Mouse (Mus musculus) intestine, embryonic 14.5 days (tissue): ENCODE results near the gene Cyfip2. TPM values are rescaled to one million over a fixed set of nuclear protein-coding genes. Genes with fewer than 3 reads are reported as not detected.

Experiments
- ATAC-seq: fragments of 200-750 bp; cut with Nextera tagmentation; replicated peaks from 2 replicates; pipeline ENCODE4 v1.8.0; 2017; ENCODE audit warnings: low read depth, moderate number of reproducible peaks, moderate TSS enrichment, moderate library complexity; ENCODE audit not compliant: low FRiP score, low TSS enrichment
- DNase-seq: peaks from one replicate; pipeline ENCODE4 v3.0.0-alpha.2; 2018; ENCODE audit warnings: low spot score
- H3K27ac ChIP-seq: fragments of 300-500 bp; sonication (generic); 2 replicates; pipeline ENCODE4 v1.5.1; 2014; ENCODE audit warnings: low read depth, mild to moderate bottlenecking, control low read depth
- H3K27me3 ChIP-seq: fragments of 300-500 bp; sonication (generic); replicated peaks from 2 replicates; pipeline ENCODE4 v1.6.1; 2014; ENCODE audit warnings: low read length, control low read depth; ENCODE audit not compliant: control insufficient read depth, insufficient read depth
- H3K36me3 ChIP-seq: fragments of 300-500 bp; sonication (generic); 2 replicates; pipeline ENCODE4 v1.6.1; 2014; ENCODE audit warnings: low read length, control low read depth; ENCODE audit not compliant: control insufficient read depth, insufficient read depth
- H3K4me1 ChIP-seq: fragments of 300-500 bp; sonication (generic); replicated peaks from 2 replicates; pipeline ENCODE4 v1.6.1; 2014; ENCODE audit warnings: low read length, control low read depth, mixed read lengths; ENCODE audit not compliant: control insufficient read depth, insufficient read depth
- H3K4me2 ChIP-seq: fragments of 300-500 bp; sonication (generic); 2 replicates; pipeline ENCODE4 v1.6.1; 2014; ENCODE audit warnings: low read length
- H3K4me3 ChIP-seq: fragments of 300-500 bp; sonication (generic); 2 replicates; pipeline ENCODE4 v1.5.1; 2014; ENCODE audit warnings: low read depth, low read length, control low read depth, mixed read lengths
- H3K9ac ChIP-seq: fragments of 300-500 bp; sonication (generic); 2 replicates; pipeline ENCODE4 v1.6.1; 2014; ENCODE audit warnings: mild to moderate bottlenecking, low read length
- H3K9me3 ChIP-seq: fragments of 300-500 bp; sonication (generic); 2 replicates; pipeline ENCODE4 v1.6.1; 2016; ENCODE audit warnings: low read length, control low read depth; ENCODE audit not compliant: control insufficient read depth
- WGBS: fragments of 180-500 bp; shearing (Covaris S2); extraction: QIAGEN DNeasy Blood & Tissue Kit; methylation state at CpG from one replicate; pipeline ENCODE4 v1.1.7; 2014; 5-methylcytosine and 5-hydroxymethylcytosine counted together
- polyA plus RNA-seq: library from polyadenylated mRNA; unstranded; fragments of >200 nt; fragmentation: Nextera tagmentation; extraction: Ambion mirVana; gene quantifications from 2 replicates; pipeline ENCODE4 v1.2.1, GENCODE M21; 2014

Cyfip2 gene
- polyA plus RNA-seq, 1 experiment from 2014 or later = 13.4 TPM

DNA sequence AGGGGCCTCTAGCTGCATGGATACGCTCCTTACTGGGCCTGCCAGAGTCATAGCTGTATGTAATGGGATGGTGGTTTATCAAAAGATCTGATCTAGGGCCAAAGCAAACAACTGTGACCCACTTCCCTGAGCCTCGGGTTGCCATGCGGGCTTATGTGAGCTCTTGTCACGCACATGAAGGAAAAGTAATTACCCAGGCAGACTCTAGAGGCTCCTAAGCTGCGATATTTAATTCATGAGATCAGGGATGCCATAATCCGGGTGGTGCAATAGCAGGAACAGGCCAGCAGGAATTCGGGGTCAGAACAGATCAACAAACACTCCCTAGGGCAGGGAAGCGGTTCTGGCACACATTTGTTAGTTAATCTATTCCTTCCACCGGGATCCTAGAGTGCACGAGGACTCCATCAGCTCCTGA lies 21.7 kb downstream of the Cyfip2 start:
- DNase-seq (no peak), ATAC-seq (0 out of 2 replicates have a peak, but pooled peaks have one; percentile 50)
- H3K9me3 ChIP-seq = no peaks in the 10 kb centered on the region
- no peaks in the 10 kb centered on the region for H3K27me3 ChIP-seq
- no peak overlapping the region for H3K4me3 ChIP-seq
- H3K27ac ChIP-seq = no peak overlapping the region
- no peak overlapping the region for H3K4me2 ChIP-seq
- 32% methylated on average over 10 of the region's 10 CpGs for WGBS
- H3K9ac ChIP-seq = no peak overlapping the region
- H3K36me3 ChIP-seq = peaks cover 5% of the 10 kb centered on the region; the same call in 1 of the 2 replicates
- no peaks in the 10 kb centered on the region for H3K4me1 ChIP-seq

DNA sequence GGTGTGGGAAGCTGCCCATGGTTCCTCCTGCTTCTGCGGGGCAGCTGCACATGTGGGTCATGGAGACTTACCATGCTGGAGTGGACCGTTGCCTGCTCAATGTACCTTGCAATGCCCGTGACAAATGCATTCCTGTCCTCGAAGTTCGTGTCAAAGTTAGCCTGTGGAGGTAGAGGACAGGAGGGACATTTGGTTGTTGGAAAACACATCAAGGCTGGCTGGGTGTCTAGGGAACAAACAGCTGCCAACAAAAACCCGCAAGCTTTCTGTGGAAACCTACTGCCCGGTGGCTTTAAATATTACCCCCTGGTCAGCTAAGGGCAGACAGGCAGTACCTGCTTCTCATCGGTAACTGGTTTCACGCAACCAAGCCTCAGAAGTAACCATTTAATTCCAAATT lies 23.1 kb downstream of the Cyfip2 start:
- ATAC-seq (no peak), DNase-seq (no peak)
- Histone ChIP-seq H3K9me3 (no peaks in the 10 kb centered on the region), H3K4me2 (no peak overlapping the region), H3K27ac (no peak overlapping the region), H3K4me3 (no peak overlapping the region), H3K27me3 (no peaks in the 10 kb centered on the region), H3K9ac (no peak overlapping the region), H3K36me3 (peaks cover 5% of the 10 kb centered on the region; the same call in 1 of the 2 replicates), H3K4me1 (no peaks in the 10 kb centered on the region)
- WGBS = 89% methylated on average over 9 of the region's 9 CpGs

DNA sequence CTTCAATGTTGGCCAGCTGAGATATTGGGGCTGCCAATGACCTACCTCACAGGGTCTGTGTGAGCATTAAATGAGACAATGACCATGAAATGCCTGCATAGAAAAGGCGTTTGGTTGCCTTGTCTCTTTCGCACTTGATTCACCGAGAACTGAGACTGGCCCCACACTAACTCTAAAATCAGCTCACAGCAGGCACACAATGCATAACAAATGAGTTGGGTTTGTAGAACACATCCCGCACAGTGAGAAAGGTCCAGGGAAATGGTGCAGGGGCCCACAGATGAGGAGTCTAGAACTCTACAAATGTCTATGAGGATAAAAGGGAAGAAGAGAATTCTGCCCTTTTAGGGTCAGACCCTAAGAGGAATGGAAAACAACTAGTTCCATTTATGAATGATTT lies 23.6 kb downstream of the Cyfip2 start:
- H3K27me3 ChIP-seq = no peaks in the 10 kb centered on the region
- H3K4me2 ChIP-seq = no peak overlapping the region
- no peaks in the 10 kb centered on the region for H3K4me1 ChIP-seq
- H3K27ac ChIP-seq = no peak overlapping the region
- H3K9ac ChIP-seq = no peak overlapping the region
- no peaks in the 10 kb centered on the region for H3K9me3 ChIP-seq
- H3K4me3 ChIP-seq = no peak overlapping the region
- DNase-seq = no peak
- WGBS = 90% methylated on average over 4 of the region's 4 CpGs
- ATAC-seq = no peak
- H3K36me3 ChIP-seq = peaks cover 5% of the 10 kb centered on the region; the same call in 1 of the 2 replicates

DNA sequence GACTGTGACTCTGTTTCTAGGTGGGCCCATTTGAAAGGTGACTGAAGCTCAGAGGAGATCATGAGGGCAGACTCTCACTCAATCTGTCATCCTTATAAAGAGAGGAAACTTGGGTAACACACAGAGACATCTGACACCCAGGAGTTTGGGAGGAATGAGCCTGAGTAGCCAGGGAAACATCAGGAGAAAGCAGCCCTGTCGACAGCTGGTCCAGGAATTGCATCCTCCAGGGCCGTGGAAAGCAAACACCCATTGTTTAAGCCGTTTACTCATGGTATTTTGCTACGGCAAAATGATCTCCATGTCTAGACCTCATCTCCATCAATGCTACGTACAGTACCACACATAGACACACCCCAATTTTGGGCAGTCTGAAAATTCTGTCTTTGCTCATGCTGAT lies 24.6 kb downstream of the Cyfip2 start:
- DNase-seq (no peak), ATAC-seq (no peak)
- H3K4me1 ChIP-seq = no peaks in the 10 kb centered on the region
- H3K27me3 ChIP-seq = no peaks in the 10 kb centered on the region
- H3K9me3 ChIP-seq = no peaks in the 10 kb centered on the region
- WGBS = 66% methylated on average over 5 of the region's 5 CpGs
- no peak overlapping the region for H3K4me3 ChIP-seq
- no peak overlapping the region for H3K9ac ChIP-seq
- peaks cover 5% of the 10 kb centered on the region; the same call in 1 of the 2 replicates for H3K36me3 ChIP-seq
- no peak overlapping the region for H3K27ac ChIP-seq
- H3K4me2 ChIP-seq = no peak overlapping the region

DNA sequence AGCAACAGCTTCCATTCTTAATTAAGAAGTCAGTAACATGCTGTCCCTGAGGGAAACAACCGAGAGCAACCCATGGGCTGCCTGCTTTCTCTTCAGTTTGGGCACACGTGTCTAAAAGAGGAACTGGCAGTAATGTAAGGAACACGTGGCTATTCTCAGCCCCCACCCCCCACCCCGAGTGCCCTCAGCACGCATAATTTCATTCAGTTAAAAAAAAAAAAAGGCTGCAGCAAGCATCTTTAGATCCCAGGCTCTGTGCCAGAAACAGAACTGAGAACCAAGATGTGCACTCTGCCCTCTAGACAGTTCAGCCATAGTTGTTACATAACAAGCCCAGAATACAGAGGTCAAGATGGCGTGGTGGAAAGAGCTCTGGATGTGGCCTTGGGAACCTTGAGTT lies 25.9 kb downstream of the Cyfip2 start:
- ATAC-seq (no peak), DNase-seq (no peak)
- WGBS = 61% methylated on average over 6 of the region's 6 CpGs
- Histone ChIP-seq H3K9me3 (no peaks in the 10 kb centered on the region), H3K27me3 (no peaks in the 10 kb centered on the region), H3K4me3 (no peak overlapping the region), H3K36me3 (peaks cover 5% of the 10 kb centered on the region; the same call in 1 of the 2 replicates), H3K27ac (no peak overlapping the region), H3K9ac (no peak overlapping the region), H3K4me1 (no peaks in the 10 kb centered on the region), H3K4me2 (no peak overlapping the region)

DNA sequence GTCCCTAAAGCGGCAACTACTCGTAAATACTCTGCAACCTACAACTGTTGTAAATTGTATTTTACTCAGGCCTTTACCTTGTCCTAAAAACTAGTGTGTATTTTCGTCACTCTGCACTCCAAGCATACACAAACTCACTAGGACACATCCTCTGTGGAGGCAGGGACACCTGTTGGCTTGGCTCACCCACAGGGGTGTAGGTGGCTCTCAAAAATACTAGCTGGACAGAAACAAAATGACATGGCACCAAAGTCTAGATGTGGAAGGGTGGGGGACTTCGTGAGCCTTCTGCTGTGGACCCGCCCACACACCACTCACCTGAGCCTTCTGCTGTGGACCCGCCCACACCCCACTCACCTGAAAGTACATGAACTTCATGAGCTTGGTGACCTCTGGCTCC lies 28.9 kb downstream of the Cyfip2 start:
- Histone ChIP-seq H3K4me3 (no peak overlapping the region), H3K9me3 (no peaks in the 10 kb centered on the region), H3K9ac (no peak overlapping the region), H3K4me2 (no peak overlapping the region), H3K27me3 (no peaks in the 10 kb centered on the region), H3K27ac (no peak overlapping the region), H3K36me3 (no peaks in the 10 kb centered on the region; the same call in 1 of the 2 replicates), H3K4me1 (no peaks in the 10 kb centered on the region)
- DNase-seq (no peak), ATAC-seq (no peak)
- WGBS = 88% methylated on average over 6 of the region's 6 CpGs

DNA sequence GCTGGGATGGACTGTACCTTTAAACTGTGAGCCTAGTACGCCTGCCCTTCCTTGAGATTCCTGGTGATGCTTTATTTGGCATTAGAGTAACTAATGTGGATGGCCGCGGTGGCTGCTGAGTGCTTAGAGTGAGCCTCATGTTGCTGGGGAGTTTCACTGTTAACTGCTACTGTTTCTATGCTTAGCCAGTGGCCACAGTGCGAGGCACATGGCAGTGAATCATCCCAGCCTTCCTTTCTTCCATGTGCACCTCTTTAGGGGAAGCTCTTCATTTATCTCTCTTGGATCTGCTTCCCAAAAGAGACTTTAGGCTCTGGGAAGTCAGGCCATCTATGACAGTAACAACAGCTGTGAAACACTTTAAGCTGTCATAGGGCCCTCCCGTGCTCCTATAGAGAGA lies 30.0 kb downstream of the Cyfip2 start:
- Histone ChIP-seq H3K4me1 (no peaks in the 10 kb centered on the region), H3K9me3 (no peaks in the 10 kb centered on the region), H3K4me2 (no peak overlapping the region), H3K36me3 (no peaks in the 10 kb centered on the region; the same call in 1 of the 2 replicates), H3K9ac (no peak overlapping the region), H3K4me3 (no peak overlapping the region), H3K27ac (no peak overlapping the region), H3K27me3 (no peaks in the 10 kb centered on the region)
- 81% methylated on average over 5 of the region's 5 CpGs for WGBS
- DNase-seq (no peak), ATAC-seq (no peak)

DNA sequence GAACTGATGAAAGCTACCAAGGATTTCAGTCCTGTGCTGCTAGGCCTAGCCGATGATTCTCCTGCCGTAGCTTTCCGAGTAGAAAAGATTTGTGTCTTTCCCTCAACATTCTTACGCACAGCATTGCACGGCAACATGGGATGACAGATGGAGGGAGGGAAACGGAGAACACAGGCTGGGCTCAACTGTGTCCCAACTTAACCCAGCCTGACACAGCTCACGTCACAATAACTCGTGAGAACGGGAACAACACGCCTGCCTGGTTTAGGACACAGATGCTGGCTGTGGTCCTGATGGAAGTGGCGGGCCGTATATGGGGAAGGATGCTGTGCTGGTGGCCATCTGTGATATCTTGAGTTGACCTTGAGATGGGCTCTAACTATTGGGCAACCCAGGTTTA lies 34.0 kb downstream of the Cyfip2 start:
- 90% methylated on average over 12 of the region's 12 CpGs for WGBS
- no peak for ATAC-seq
- no peaks in the 10 kb centered on the region for H3K27me3 ChIP-seq
- H3K4me2 ChIP-seq = no peak overlapping the region
- no peaks in the 10 kb centered on the region for H3K9me3 ChIP-seq
- no peaks in the 10 kb centered on the region for H3K36me3 ChIP-seq
- no peak overlapping the region for H3K27ac ChIP-seq
- H3K9ac ChIP-seq = no peak overlapping the region
- 0 out of 2 replicates have a peak, but pooled peaks cover 2% of the 10 kb centered on the region for H3K4me1 ChIP-seq
- DNase-seq = no peak
- no peak overlapping the region for H3K4me3 ChIP-seq

DNA sequence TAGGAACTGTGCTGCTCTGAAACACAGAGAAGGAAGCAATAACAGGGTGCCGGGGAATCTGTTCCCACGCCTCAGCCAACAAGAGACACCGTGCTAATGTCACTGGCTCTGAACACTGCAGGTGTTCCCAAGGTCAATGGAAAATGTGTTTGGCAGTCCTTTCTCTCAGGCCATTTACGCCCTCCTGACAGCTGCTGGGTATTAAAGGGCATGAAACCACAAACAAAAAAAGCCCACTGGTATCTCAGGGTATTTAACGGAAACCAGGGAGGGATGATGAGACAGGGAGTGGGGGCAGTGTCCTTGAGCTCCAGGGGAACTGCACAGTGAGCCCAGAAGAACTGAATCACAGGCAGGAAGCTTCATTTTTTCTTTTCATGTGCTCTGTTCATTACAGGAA lies 34.5 kb downstream of the Cyfip2 start:
- H3K9ac ChIP-seq = no peak overlapping the region
- H3K36me3 ChIP-seq = no peaks in the 10 kb centered on the region
- no peaks in the 10 kb centered on the region for H3K27me3 ChIP-seq
- H3K27ac ChIP-seq = no peak overlapping the region
- WGBS = 85% methylated on average over 5 of the region's 5 CpGs
- H3K4me3 ChIP-seq = no peak overlapping the region
- H3K9me3 ChIP-seq = no peaks in the 10 kb centered on the region
- no peak overlapping the region for H3K4me2 ChIP-seq
- ATAC-seq (no peak), DNase-seq (no peak)
- 0 out of 2 replicates have a peak, but pooled peaks cover 2% of the 10 kb centered on the region for H3K4me1 ChIP-seq
